Mouse (Mus musculus) stomach, postnatal 0 days (tissue): ENCODE results near the gene Abca13.

Source experiments
- CTCF ChIP-seq: IDR thresholded peaks from 2 replicates; pipeline ENCODE4 v1.5.1; 2016; ENCODE audit warnings: antibody characterized with exemption, low read depth, mild to moderate bottlenecking, moderate library complexity
- EP300 ChIP-seq: optimal IDR thresholded peaks from 2 replicates; pipeline ENCODE3; 2016; ENCODE audit warnings: antibody characterized with exemption

- TF ChIP-seq CTCF (no peak), EP300 (no peak)
These were observed 475.0 kb downstream of the Abca13 start for GRCm38 (mm10) chr11:9666648-9667255.
